Mouse (Mus musculus) kidney, postnatal 0 days (tissue): ENCODE results near the gene Atcay. TPM values are rescaled to one million over a fixed set of nuclear protein-coding genes. Genes with fewer than 3 reads are reported as not detected.
"Not testable (repeated sequence)": the region's sequence is repeated elsewhere in the genome, so short reads cannot be mapped to it uniquely, and the experiment has no call there.

Experiments used
- ATAC-seq: fragments of 200-750 bp; cut with Nextera tagmentation; replicated peaks from 2 replicates; pipeline ENCODE4 v1.8.0; 2017; ENCODE audit warnings: low read depth, moderate number of reproducible peaks, moderate TSS enrichment, moderate library complexity; ENCODE audit not compliant: low FRiP score
- DNase-seq: peaks from one replicate; pipeline ENCODE4 v3.0.0-alpha.2; 2016; ENCODE audit warnings: low spot score
- H3K27ac ChIP-seq: fragments of 300-500 bp; sonication (generic); 2 replicates; pipeline ENCODE4 v1.5.1; 2014; ENCODE audit warnings: mild to moderate bottlenecking
- H3K27me3 ChIP-seq: fragments of 300-500 bp; sonication (generic); 2 replicates; pipeline ENCODE4 v1.6.1; 2014; ENCODE audit warnings: low read length, mixed read lengths; ENCODE audit not compliant: insufficient read depth
- H3K36me3 ChIP-seq: fragments of 300-500 bp; sonication (generic); 2 replicates; pipeline ENCODE4 v1.6.1; 2014; ENCODE audit warnings: low read length, mixed read lengths; ENCODE audit not compliant: insufficient read depth
- H3K4me1 ChIP-seq: fragments of 300-500 bp; sonication (generic); replicated peaks from 2 replicates; pipeline ENCODE4 v1.6.1; 2014; ENCODE audit warnings: antibody characterized with exemption, low read length, mixed read lengths; ENCODE audit not compliant: insufficient read depth
- H3K4me2 ChIP-seq: fragments of 300-500 bp; sonication (generic); 2 replicates; pipeline ENCODE4 v1.6.1; 2014; ENCODE audit warnings: mild to moderate bottlenecking, low read length, moderate library complexity, mixed read lengths
- H3K4me3 ChIP-seq: fragments of 300-500 bp; sonication (generic); replicated peaks from 2 replicates; pipeline ENCODE4 v1.5.1; 2014; ENCODE audit warnings: low read depth, low read length
- H3K9ac ChIP-seq: fragments of 300-500 bp; sonication (generic); 2 replicates; pipeline ENCODE4 v1.6.1; 2014; ENCODE audit warnings: low read depth, low read length
- H3K9me3 ChIP-seq: fragments of 300-500 bp; sonication (generic); replicated peaks from 2 replicates; pipeline ENCODE4 v1.6.1; 2016; ENCODE audit warnings: low read length, inconsistent platforms, mixed read lengths
- CTCF ChIP-seq: IDR thresholded peaks from 2 replicates; pipeline ENCODE4 v1.5.1; 2016; ENCODE audit warnings: antibody characterized with exemption, low read depth, mild to moderate bottlenecking, moderate library complexity
- WGBS: fragments of 180-500 bp; shearing (Covaris S2); extraction: QIAGEN DNeasy Blood & Tissue Kit; methylation state at CpG from one replicate; pipeline ENCODE4 v1.1.7; 2014; 5-methylcytosine and 5-hydroxymethylcytosine counted together
- polyA plus RNA-seq: library from polyadenylated mRNA; unstranded; fragments of >200 nt; fragmentation: Nextera tagmentation; extraction: Ambion mirVana; gene quantifications from 2 replicates; pipeline ENCODE4 v1.2.1, GENCODE M21; 2015

Gene Atcay
- polyA plus RNA-seq, 1 experiment from 2014 or later, result 0.32 TPM

GRCm38 (mm10) chr10:81221402-81222015 lies 9.1 kb downstream of the Atcay start:
- H3K4me1 ChIP-seq, result no peaks in the 10 kb centered on the region
- H3K4me2 ChIP-seq, result no peak overlapping the region
- no peaks in the 10 kb centered on the region for H3K9me3 ChIP-seq
- 86% methylated on average over 5 of the region's 5 CpGs for WGBS
- no peak for TF ChIP-seq CTCF
- H3K27me3 ChIP-seq, result no peaks in the 10 kb centered on the region
- H3K36me3 ChIP-seq, result no peaks in the 10 kb centered on the region
- H3K9ac ChIP-seq, result no peak overlapping the region
- H3K27ac ChIP-seq, result no peak overlapping the region
- ATAC-seq, result no peak
- no peak overlapping the region for H3K4me3 ChIP-seq
- no peak for DNase-seq

GRCm38 (mm10) chr10:81217964-81218363 lies 12.7 kb downstream of the Atcay start:
- WGBS, result 34% methylated on average over 7 of the region's 7 CpGs
- H3K4me3 ChIP-seq, result no peak overlapping the region
- H3K4me2 ChIP-seq, result no peak overlapping the region
- no peak overlapping the region for H3K9ac ChIP-seq
- DNase-seq (peak; percentile 62), ATAC-seq (peak; percentile 79)
- H3K27ac ChIP-seq, result no peak overlapping the region
- no peaks in the 10 kb centered on the region for H3K27me3 ChIP-seq
- H3K4me1 ChIP-seq, result no peaks in the 10 kb centered on the region
- H3K36me3 ChIP-seq, result no peaks in the 10 kb centered on the region
- H3K9me3 ChIP-seq, result no peaks in the 10 kb centered on the region
- peak; percentile 86 for TF ChIP-seq CTCF

DNA sequence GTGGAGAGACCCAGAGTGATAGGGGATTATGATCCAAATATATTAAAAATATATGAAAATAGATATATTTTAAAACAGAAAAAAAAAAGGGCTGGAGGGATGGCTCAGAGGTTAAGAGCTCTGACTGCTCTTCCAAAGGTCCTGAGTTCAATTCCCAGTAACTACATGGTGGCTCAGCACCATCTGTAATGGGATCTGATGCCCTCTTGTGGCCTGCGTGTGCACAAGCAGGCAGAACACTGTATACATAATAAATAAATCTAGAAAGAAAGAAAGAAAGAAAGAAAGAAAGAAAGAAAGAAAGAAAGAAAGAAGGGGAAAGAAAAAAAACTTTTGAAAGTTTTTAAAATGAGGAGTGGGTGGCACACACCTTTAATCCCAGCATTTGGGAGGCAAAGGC lies 13.4 kb downstream of the Atcay start:
- peak; percentile 27 for DNase-seq
- peak; percentile 67 for TF ChIP-seq CTCF
- not testable (repeated sequence) for H3K4me3 ChIP-seq, H3K4me1 ChIP-seq, ATAC-seq, H3K27me3 ChIP-seq, H3K9ac ChIP-seq, H3K4me2 ChIP-seq, H3K36me3 ChIP-seq, H3K9me3 ChIP-seq, H3K27ac ChIP-seq
- 19% methylated on average over 1 of the region's 1 CpGs for WGBS

DNA sequence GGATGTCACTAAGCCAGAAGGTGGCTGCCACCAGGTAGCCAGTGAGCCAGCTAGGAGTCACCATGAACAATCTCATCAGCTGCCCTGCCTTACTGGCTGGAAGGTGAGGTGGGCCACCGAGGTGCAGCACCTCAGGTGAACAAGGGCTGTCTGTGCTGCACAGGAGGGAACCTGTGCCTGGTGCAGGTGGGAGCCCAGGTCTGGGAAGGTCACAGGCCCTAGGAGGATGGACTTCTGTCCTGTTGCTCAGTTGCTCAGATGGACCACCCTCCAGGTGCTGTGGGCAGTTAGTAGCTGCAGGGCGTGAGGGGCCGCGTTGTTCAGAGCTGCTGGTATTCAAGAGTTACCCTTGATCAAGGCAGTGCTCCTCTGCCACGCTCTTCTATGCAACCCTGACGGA lies 13.8 kb downstream of the Atcay start:
- Histone ChIP-seq H3K4me3 (no peak overlapping the region), H3K36me3 (no peaks in the 10 kb centered on the region), H3K9me3 (no peaks in the 10 kb centered on the region), H3K4me2 (no peak overlapping the region), H3K9ac (no peak overlapping the region), H3K27ac (no peak overlapping the region), H3K4me1 (no peaks in the 10 kb centered on the region), H3K27me3 (no peaks in the 10 kb centered on the region)
- TF ChIP-seq CTCF, result no peak
- ATAC-seq, result no peak
- DNase-seq, result no peak
- WGBS, result 82% methylated on average over 6 of the region's 6 CpGs

- Histone ChIP-seq H3K9ac (no peak overlapping the region), H3K36me3 (no peaks in the 10 kb centered on the region), H3K4me1 (no peaks in the 10 kb centered on the region), H3K27ac (no peak overlapping the region), H3K27me3 (no peaks in the 10 kb centered on the region), H3K4me2 (no peak overlapping the region), H3K4me3 (no peak overlapping the region), H3K9me3 (no peaks in the 10 kb centered on the region)
- 90% methylated on average over 6 of the region's 6 CpGs for WGBS
- no peak for TF ChIP-seq CTCF
- DNase-seq (no peak), ATAC-seq (no peak)
Measured at GRCm38 (mm10) chr10:81216260-81216659, 14.4 kb downstream of the Atcay start.

DNA sequence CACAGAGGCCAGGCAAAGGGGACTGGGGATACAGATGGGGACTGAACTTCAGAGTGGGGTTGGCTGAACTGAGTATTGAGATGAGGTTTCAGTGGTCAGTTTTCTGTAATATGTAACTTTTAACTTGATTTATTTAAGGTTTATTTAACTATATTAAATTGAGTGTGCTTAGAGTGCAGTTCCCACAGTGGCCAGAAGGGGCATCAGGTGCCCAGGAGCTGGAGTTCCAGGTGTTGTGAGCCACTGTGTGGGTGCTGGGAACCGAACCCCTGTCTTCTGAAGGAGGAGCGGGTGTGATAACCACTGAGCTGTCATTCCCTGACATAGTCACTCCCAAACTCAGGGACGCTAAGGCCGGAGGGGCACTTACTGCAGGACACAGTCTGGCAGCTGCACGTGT lies 20.5 kb downstream of the Atcay start:
- DNase-seq (no peak), ATAC-seq (no peak)
- Histone ChIP-seq H3K27ac (no peak overlapping the region), H3K4me3 (no peak overlapping the region), H3K4me1 (no peaks in the 10 kb centered on the region), H3K36me3 (no peaks in the 10 kb centered on the region), H3K4me2 (no peak overlapping the region), H3K9me3 (no peaks in the 10 kb centered on the region), H3K27me3 (no peaks in the 10 kb centered on the region), H3K9ac (no peak overlapping the region)
- TF ChIP-seq CTCF, result peak; percentile 40; the same call in 1 of the 2 replicates
- over 99% methylated on average over 5 of the region's 5 CpGs for WGBS

GRCm38 (mm10) chr10:81204137-81204536 lies 26.5 kb downstream of the Atcay start:
- TF ChIP-seq CTCF, result no peak
- Histone ChIP-seq H3K9me3 (no peaks in the 10 kb centered on the region), H3K4me3 (no peak overlapping the region), H3K4me1 (no peaks in the 10 kb centered on the region), H3K27ac (no peak overlapping the region), H3K4me2 (no peak overlapping the region), H3K9ac (no peak overlapping the region), H3K36me3 (no peaks in the 10 kb centered on the region), H3K27me3 (no peaks in the 10 kb centered on the region)
- no peak for DNase-seq
- 68% methylated on average over 4 of the region's 4 CpGs for WGBS
- ATAC-seq, result 0 out of 2 replicates have a peak, but pooled peaks have one; percentile 2
